Mouse (Mus musculus) heart, embryonic 10.5 days (tissue): ENCODE measurements around the gene Slc43a2. TPM values are rescaled to one million over a fixed set of nuclear protein-coding genes. Genes with fewer than 3 reads are reported as not detected.

Source experiments
- DNase-seq: peaks from one replicate; pipeline ENCODE4 v3.0.0-alpha.2; 2017; ENCODE audit warnings: low spot score
- H3K27ac ChIP-seq: fragments of 300-500 bp; sonication (generic); 2 replicates; pipeline ENCODE4 v1.5.1; 2016; ENCODE audit warnings: mild to moderate bottlenecking
- H3K27me3 ChIP-seq: fragments of 300-500 bp; sonication (generic); 2 replicates; pipeline ENCODE4 v1.6.1; 2016; ENCODE audit warnings: mild to moderate bottlenecking; ENCODE audit not compliant: poor library complexity, insufficient read depth, severe bottlenecking
- H3K36me3 ChIP-seq: fragments of 300-500 bp; sonication (generic); 2 replicates; pipeline ENCODE4 v1.6.1; 2016; ENCODE audit warnings: mild to moderate bottlenecking, moderate library complexity
- H3K4me1 ChIP-seq: fragments of 300-500 bp; sonication (generic); 2 replicates; pipeline ENCODE4 v1.6.1; 2016; ENCODE audit warnings: mild to moderate bottlenecking
- H3K4me3 ChIP-seq: fragments of 300-500 bp; sonication (generic); 2 replicates; pipeline ENCODE4 v1.5.1; 2016; ENCODE audit warnings: mild to moderate bottlenecking, moderate library complexity
- H3K9me3 ChIP-seq: fragments of 300-500 bp; sonication (generic); 2 replicates; pipeline ENCODE4 v1.6.1; 2016; ENCODE audit warnings: mild to moderate bottlenecking, moderate library complexity
- WGBS: fragments of 180-500 bp; shearing (Covaris S2); methylation state at CpG from one replicate; pipeline ENCODE4 v1.1.7; 2016; 5-methylcytosine and 5-hydroxymethylcytosine counted together
- polyA plus RNA-seq: library from polyadenylated mRNA; unstranded; fragments of >200 nt; fragmentation: Nextera tagmentation; extraction: Ambion mirVana; gene quantifications from 2 replicates; pipeline ENCODE4 v1.2.1, GENCODE M21; 2016

Slc43a2 gene
- polyA plus RNA-seq, 1 experiment from 2014 or later, result 5.5 TPM

DNA sequence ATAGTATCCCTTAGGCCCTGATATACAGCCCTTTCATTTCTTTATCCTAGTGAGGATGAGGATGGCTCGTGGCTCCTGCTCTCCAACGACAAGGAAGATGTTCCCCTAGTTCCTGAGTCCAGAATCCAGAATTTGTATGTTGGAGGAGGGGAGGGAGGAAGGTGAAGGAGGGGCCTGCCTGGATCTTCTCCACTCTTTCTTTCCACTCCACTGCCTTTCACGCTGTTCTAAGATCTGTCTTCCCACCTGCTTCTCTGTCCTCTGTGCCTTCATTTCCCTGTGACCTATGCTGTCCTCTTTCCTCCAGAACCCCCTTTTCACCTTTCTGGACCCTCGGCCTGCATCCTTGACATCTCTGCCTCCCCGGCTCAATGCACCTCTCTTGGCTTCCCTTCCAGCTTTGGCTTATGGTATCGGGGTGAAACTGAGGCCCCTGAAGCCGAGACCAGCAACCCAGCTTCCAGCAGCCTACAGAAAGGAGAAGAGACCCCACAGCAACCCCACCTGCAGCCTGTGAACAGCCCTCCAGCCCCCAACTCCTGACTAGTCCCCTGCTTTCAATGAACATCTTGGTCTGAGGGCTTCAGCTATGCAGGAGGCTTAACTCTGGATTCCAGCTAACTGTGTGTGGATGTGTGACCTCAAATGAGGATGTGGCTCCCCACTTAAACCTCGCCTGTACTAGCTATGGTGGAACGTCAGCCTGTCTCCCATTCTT is 19.0 kb upstream of the Slc43a2 start:
- Histone ChIP-seq H3K4me3 (no peak overlapping the region), H3K9me3 (no peaks in the 10 kb centered on the region), H3K27ac (peak overlapping the region; percentile 81; the same call in 1 of the 2 replicates), H3K27me3 (peaks cover 11% of the 10 kb centered on the region; the same call in 1 of the 2 replicates), H3K4me1 (peaks cover 35% of the 10 kb centered on the region), H3K36me3 (peaks cover 42% of the 10 kb centered on the region)
- DNase-seq, result no peak
- 76% methylated on average over 9 of the region's 9 CpGs for WGBS

DNA sequence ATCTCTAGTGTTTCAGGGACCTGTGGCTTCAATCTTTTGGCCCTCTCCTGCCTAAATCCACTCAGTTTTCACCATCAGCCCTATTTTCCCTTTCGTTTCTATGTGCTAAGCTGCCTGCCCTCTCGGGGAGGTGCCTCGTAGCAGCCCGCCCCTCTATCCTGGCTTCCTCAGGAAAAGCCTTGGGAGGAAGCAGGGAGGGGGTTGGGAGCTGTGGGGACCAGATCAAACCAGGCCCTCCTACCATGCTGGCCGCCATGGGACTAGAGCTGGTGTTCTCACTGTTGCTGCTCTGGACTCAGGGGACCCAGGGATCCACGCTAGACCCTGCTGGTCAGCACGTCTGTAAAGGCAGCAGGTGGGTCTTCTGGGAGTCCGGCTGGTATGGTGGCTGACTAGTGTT is 18.2 kb upstream of the Slc43a2 start, which contains the start of gene Scarf1:
Gene Scarf1, plus strand, starts transcription at position 205 of the 400 bp plus-strand sequence.
- Histone ChIP-seq H3K27ac (peak within 1 kb of the TSS; percentile 81), H3K36me3 (peaks cover 33% of the 10 kb centered on the region)
- no peak for DNase-seq

DNA sequence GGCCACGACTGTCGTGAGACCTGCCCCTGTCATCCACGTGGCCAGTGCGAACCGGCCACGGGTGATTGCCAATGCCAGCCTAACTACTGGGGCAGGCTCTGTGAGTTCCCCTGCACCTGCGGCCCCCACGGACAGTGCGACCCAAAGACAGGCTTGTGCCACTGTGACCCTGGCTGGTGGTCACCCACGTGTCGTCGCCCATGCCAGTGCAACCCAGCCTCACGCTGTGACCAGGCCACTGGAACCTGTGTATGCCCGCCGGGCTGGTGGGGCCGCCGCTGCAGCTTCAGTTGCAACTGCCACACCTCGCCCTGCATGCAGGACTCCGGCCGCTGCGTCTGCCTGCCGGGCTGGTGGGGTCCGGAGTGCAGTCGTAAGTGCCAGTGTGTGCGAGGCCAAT is 16.3 kb upstream of the Slc43a2 start:
- no peak overlapping the region for H3K27ac ChIP-seq
- WGBS, result 87% methylated on average over 25 of the region's 25 CpGs
- no peaks in the 10 kb centered on the region for H3K9me3 ChIP-seq
- no peak overlapping the region; the same call in 1 of the 2 replicates for H3K4me3 ChIP-seq
- peaks cover 16% of the 10 kb centered on the region for H3K4me1 ChIP-seq
- H3K36me3 ChIP-seq, result peaks cover 20% of the 10 kb centered on the region
- DNase-seq, result no peak
- peaks cover 15% of the 10 kb centered on the region; the same call in 1 of the 2 replicates for H3K27me3 ChIP-seq

More for the DNA sequence above, 18.2 kb upstream of the Slc43a2 start, which contains the start of gene Scarf1:
- Histone ChIP-seq H3K4me1 (peaks cover 33% of the 10 kb centered on the region), H3K4me3 (peak within 1 kb of the TSS; percentile 45), H3K9me3 (no peaks in the 10 kb centered on the region), H3K27me3 (peaks cover 11% of the 10 kb centered on the region; the same call in 1 of the 2 replicates)
- 46% methylated on average over 8 of the region's 8 CpGs for WGBS

DNA sequence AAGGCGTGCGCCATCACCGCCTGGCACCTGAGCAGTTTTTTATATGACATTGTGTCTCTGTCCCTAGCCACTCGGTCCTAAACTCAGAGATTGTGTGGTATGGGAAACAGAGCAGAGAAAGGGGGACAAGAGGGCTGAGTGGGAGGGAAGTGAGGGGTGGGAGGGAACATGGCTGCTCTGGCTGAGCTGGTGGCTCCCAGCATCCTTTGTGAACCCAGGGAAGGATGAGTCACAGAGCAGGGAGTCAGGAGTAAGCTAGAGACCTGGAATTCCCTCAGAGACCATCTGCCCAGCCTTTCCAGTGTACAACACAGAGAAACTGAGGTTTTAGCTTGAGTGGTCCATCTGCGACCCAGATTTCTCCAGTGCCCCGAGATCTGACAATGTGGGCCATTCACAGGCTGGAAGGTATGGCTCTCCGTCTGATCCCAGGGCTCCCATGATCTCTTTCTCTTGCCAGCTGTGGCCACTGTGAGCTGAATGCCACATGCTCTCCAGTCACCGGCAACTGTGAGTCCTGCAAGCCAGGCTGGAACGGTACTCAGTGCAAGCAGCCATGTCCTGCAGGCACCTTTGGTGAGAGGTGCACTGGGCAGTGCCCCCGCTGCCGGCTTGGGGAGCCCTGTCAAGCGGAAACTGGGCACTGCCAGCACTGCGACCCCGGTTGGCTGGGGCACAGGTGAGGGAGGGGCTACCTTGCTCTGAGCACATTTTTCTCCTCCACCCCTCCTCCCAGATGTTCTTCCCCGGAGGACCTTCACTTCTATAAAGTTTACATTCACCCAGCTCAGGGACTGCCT is 11.5 kb upstream of the Slc43a2 start:
- WGBS, result 74% methylated on average over 15 of the region's 15 CpGs
- Histone ChIP-seq H3K27me3 (peaks cover 6% of the 10 kb centered on the region; the same call in 1 of the 2 replicates), H3K4me1 (0 out of 2 replicates have a peak, but pooled peaks cover 4% of the 10 kb centered on the region), H3K4me3 (no peak overlapping the region), H3K27ac (0 out of 2 replicates have a peak overlapping the region, but pooled peaks have one; percentile 47), H3K36me3 (peaks cover 14% of the 10 kb centered on the region), H3K9me3 (no peaks in the 10 kb centered on the region)
- no peak for DNase-seq

DNA sequence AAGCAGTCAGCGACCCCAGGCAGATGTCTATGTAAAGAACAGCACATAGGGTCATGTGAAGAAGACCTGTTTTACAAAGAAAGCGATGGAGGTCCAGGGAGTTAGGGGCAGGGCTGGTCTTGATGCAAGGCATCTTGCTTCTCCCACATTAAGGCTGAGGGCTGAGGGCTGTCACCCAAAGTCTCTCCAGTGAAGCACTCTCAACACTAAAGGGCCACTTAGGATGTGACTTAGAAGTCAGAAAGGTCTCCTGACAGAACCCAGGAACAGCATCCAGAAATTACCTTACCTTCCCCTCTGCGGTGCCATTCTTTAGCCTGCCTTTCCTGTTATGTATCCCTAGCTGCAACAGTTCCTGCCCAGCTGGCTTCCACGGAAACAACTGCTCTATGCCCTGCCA is 9.9 kb upstream of the Slc43a2 start:
- H3K4me1 ChIP-seq, result 0 out of 2 replicates have a peak, but pooled peaks cover 4% of the 10 kb centered on the region
- 87% methylated on average over 4 of the region's 4 CpGs for WGBS

DNA sequence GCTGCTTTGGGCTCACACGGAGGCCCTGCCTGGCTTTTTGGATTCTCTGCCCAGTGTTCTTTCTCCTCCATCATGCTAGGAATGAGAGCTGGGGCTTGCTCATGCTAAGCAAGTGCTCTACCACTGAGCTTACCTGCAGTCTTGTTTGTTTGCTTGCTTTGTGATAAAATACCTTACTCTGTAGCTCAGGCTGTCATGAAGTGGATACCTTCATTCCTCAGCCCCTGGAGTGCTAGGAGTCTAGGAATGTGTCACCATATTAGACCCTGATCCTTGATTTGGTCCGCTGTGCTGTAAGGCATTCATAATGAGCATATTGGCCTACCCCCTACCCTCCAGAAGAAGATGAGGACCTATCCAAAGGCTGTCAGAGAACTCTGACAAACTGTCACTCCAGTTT is 8.7 kb upstream of the Slc43a2 start:
- H3K36me3 ChIP-seq, result peaks cover 21% of the 10 kb centered on the region; the same call in 1 of the 2 replicates
- WGBS, result 78% methylated on average over 2 of the region's 2 CpGs

More for the DNA sequence above, 9.9 kb upstream of the Slc43a2 start:
- no peak overlapping the region for H3K27ac ChIP-seq
- no peaks in the 10 kb centered on the region for H3K9me3 ChIP-seq
- H3K4me3 ChIP-seq, result no peak overlapping the region
- H3K36me3 ChIP-seq, result peaks cover 18% of the 10 kb centered on the region; the same call in 1 of the 2 replicates
- DNase-seq, result no peak
- H3K27me3 ChIP-seq, result peaks cover 6% of the 10 kb centered on the region; the same call in 1 of the 2 replicates

DNA sequence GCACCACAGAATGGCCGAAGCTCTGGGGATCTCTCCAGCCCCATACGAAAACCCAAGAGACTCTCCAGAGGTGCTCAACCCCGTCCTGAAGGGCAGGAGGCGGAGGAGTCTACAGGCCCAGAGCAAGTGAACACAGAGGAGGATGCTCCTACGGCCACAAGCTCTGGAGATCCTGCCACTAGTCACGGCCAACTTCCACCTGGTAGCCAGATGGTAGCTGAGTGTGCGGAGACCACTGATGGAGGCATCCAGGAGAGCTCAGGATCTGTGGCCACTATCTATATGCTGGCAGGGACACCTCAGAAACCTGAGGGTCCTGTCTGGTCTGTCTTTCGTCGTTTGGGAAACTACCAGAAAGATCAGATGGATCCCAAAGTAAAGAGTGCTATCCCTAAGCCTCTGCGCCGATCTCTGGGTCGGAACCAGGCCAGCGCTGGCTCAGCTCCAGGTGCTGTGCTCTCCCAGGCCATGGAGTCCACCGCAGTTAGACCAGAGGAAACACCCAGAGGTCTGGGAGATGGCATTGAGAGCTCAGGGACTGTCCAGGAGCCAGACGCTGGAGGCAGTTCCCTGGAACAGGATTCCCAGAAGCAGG is 5.9 kb upstream of the Slc43a2 start:
- no peak for DNase-seq
- Histone ChIP-seq H3K27me3 (no peaks in the 10 kb centered on the region), H3K9me3 (no peaks in the 10 kb centered on the region), H3K36me3 (peaks cover 21% of the 10 kb centered on the region; the same call in 1 of the 2 replicates), H3K4me3 (no peak overlapping the region), H3K27ac (no peak overlapping the region), H3K4me1 (peaks cover 4% of the 10 kb centered on the region; the same call in 1 of the 2 replicates)
- WGBS, result 76% methylated on average over 15 of the region's 15 CpGs

More for the DNA sequence above, 8.7 kb upstream of the Slc43a2 start:
- Histone ChIP-seq H3K27me3 (peaks cover 6% of the 10 kb centered on the region; the same call in 1 of the 2 replicates), H3K4me1 (0 out of 2 replicates have a peak, but pooled peaks cover 4% of the 10 kb centered on the region), H3K9me3 (no peaks in the 10 kb centered on the region), H3K4me3 (no peak overlapping the region), H3K27ac (no peak overlapping the region)
- no peak for DNase-seq

DNA sequence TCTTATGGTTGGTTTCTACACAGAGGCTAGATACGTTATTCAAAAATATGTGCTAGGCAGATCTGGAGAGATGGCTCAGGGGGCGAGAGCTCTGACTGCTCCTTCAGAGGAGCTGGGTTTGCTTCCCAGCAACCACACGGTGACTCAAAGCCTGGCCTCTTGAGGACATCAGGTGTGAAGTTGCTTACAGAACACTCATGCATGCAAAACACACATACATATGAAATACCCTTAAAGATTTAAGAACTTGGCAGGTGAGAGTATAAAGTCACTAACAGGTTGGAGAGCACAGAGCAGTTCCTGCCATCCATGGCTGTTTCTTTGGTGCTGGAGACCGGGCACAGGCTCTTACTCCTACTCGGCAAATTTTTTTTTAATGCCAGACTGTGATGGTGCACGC is 4.6 kb upstream of the Slc43a2 start:
- H3K27me3 ChIP-seq, result no peaks in the 10 kb centered on the region
- H3K27ac ChIP-seq, result no peak overlapping the region
- peaks cover 10% of the 10 kb centered on the region for H3K4me1 ChIP-seq
- H3K9me3 ChIP-seq, result no peaks in the 10 kb centered on the region
- no peak overlapping the region for H3K4me3 ChIP-seq
- WGBS, result 84% methylated on average over 6 of the region's 6 CpGs
- no peak for DNase-seq
- H3K36me3 ChIP-seq, result peaks cover 21% of the 10 kb centered on the region; the same call in 1 of the 2 replicates

- Histone ChIP-seq H3K4me3 (no peak overlapping the region), H3K27me3 (0 out of 2 replicates have a peak, but pooled peaks cover 3% of the 10 kb centered on the region), H3K36me3 (peaks cover 15% of the 10 kb centered on the region; the same call in 1 of the 2 replicates), H3K9me3 (no peaks in the 10 kb centered on the region), H3K27ac (no peak overlapping the region), H3K4me1 (peaks cover 22% of the 10 kb centered on the region)
- 35% methylated on average over 4 of the region's 4 CpGs for WGBS
- DNase-seq, result no peak
Observed at GRCm38 (mm10) chr11:75529771-75530170, 1.7 kb upstream of the Slc43a2 start.

DNA sequence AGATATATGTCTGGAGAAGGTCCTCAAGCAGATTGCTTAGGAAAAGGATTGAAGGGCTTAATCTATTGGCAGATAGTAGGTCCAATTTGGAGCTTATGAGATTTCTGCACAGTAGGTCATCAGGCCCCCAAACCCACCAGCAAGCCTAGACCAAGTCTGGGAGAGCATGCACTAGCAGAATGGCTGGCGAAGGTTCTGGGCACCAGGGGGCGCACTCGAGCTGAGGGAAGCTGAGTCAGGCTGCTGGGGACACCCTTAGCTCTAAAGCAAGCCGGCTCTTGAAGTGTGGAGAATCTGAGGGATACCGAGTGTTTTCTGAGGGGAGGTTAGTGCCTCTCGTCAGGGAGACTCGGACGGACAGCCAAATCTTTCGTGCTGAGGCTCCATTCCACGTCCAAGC is 1.2 kb upstream of the Slc43a2 start:
- H3K4me1 ChIP-seq, result peaks cover 27% of the 10 kb centered on the region
- H3K27ac ChIP-seq, result peak overlapping the region; percentile 95
- 0% methylated on average over 10 of the region's 10 CpGs for WGBS

DNA sequence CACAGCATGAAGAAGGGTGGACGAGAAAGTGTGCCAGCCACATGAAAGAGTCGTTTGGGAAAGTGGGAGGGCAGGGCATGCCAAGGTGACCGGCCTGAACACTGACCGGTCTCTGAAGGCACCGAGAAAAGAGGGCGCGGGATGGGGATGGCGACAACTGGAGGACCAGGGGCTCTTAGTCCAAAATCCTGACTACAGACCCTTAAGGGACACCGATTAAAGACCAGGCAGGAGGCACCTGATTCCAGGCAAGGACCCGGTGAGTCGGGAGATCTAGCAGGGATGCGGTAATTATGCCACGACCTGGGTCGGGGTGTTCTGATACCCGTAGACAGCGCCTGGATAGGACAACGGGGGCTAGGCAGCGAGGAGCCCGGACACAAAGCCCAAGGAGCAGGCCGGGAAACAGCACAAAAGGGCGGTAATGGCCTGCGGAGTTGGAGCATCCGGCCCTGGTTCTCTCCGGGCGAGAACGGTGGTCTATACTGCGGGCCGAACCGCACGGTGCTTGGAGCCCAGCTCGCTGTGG is 585 bp upstream of the Slc43a2 start:
- H3K27ac ChIP-seq, result peak overlapping the region; percentile 95
- H3K36me3 ChIP-seq, result peaks cover 8% of the 10 kb centered on the region; the same call in 1 of the 2 replicates
- no peaks in the 10 kb centered on the region for H3K9me3 ChIP-seq
- H3K4me1 ChIP-seq, result peaks cover 32% of the 10 kb centered on the region
- WGBS, result under 1% methylated on average over 31 of the region's 31 CpGs
- 0 out of 2 replicates have a peak, but pooled peaks cover 3% of the 10 kb centered on the region for H3K27me3 ChIP-seq
- peak; percentile 83 for DNase-seq
- peak overlapping the region; percentile 84 for H3K4me3 ChIP-seq

More for the DNA sequence above, 1.2 kb upstream of the Slc43a2 start:
- peak overlapping the region; percentile 84 for H3K4me3 ChIP-seq
- DNase-seq, result peak; percentile 96
- H3K9me3 ChIP-seq, result no peaks in the 10 kb centered on the region
- peaks cover 14% of the 10 kb centered on the region; the same call in 1 of the 2 replicates for H3K36me3 ChIP-seq
- H3K27me3 ChIP-seq, result 0 out of 2 replicates have a peak, but pooled peaks cover 3% of the 10 kb centered on the region
